Mouse (Mus musculus): ENCODE data around the gene Sumo1. TPM values are rescaled to one million over a fixed set of nuclear protein-coding genes. Genes with fewer than 3 reads are reported as not detected.

Sumo1 gene
- polyA plus RNA-seq, 1 experiment from 2014 or later = 307 TPM

DNA sequence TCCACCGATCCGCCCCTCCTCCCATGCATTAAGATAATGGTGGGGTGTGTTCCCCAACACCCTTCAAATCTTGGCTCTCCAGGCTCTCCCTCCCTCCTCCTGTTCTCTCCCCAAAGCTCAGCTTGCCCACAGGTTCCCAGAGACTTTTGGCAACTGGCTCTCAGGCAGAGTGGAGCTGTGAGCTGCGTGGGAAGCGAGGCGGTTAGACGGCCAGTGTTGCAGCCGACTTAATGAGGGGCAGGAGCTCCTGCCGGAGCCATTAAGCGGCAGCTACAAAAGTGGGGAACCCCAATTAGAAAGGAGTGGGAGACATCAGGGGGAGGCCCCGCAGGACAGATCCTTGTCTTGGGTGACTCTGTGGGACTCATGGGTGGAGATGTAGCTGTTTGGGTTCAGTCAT is 78.3 kb downstream of the Sumo1 start:
- no peaks in the 10 kb centered on the region for H3K9me3 ChIP-seq (ENCODE audit: control insufficient read depth, low read length)
- ATAC-seq = no peak
- no peaks in the 10 kb centered on the region for H3K36me3 ChIP-seq (ENCODE audit: control insufficient read depth, insufficient read depth, low read length)
- H3K4me1 ChIP-seq (ENCODE audit: control insufficient read depth, insufficient read depth, low read length) = no peaks in the 10 kb centered on the region
- H3K4me3 ChIP-seq (ENCODE audit: low read length) = no peak overlapping the region
- WGBS = 20% methylated on average over 10 of the region's 10 CpGs
- H3K27ac ChIP-seq (ENCODE audit: low read length) = no peak overlapping the region
- H3K9ac ChIP-seq (ENCODE audit: low read depth, low read length) = no peak overlapping the region
- H3K4me2 ChIP-seq (ENCODE audit: low read depth, low read length) = peak overlapping the region; percentile 34; the same call in 1 of the 2 replicates
- no peaks in the 10 kb centered on the region for H3K27me3 ChIP-seq (replicated peaks; ENCODE audit: control insufficient read depth, insufficient read depth, low read length)

- H3K9ac ChIP-seq (ENCODE audit: low read depth, low read length) = no peak overlapping the region
- no peaks in the 10 kb centered on the region for H3K9me3 ChIP-seq (ENCODE audit: control insufficient read depth, low read length)
- ATAC-seq = no peak
- no peaks in the 10 kb centered on the region for H3K36me3 ChIP-seq (ENCODE audit: control insufficient read depth, insufficient read depth, low read length)
- no peak overlapping the region for H3K4me3 ChIP-seq (ENCODE audit: low read length)
- 63% methylated on average over 1 of the region's 1 CpGs for WGBS
- H3K4me1 ChIP-seq (ENCODE audit: control insufficient read depth, insufficient read depth, low read length) = peaks cover 4% of the 10 kb centered on the region; the same call in 1 of the 2 replicates
- no peaks in the 10 kb centered on the region for H3K27me3 ChIP-seq (replicated peaks; ENCODE audit: control insufficient read depth, insufficient read depth, low read length)
- no peak overlapping the region for H3K4me2 ChIP-seq (ENCODE audit: low read depth, low read length)
- no peak overlapping the region for H3K27ac ChIP-seq (ENCODE audit: low read length)
These were observed 81.4 kb downstream of the Sumo1 start for GRCm38 (mm10) chr1:59589271-59589670.

DNA sequence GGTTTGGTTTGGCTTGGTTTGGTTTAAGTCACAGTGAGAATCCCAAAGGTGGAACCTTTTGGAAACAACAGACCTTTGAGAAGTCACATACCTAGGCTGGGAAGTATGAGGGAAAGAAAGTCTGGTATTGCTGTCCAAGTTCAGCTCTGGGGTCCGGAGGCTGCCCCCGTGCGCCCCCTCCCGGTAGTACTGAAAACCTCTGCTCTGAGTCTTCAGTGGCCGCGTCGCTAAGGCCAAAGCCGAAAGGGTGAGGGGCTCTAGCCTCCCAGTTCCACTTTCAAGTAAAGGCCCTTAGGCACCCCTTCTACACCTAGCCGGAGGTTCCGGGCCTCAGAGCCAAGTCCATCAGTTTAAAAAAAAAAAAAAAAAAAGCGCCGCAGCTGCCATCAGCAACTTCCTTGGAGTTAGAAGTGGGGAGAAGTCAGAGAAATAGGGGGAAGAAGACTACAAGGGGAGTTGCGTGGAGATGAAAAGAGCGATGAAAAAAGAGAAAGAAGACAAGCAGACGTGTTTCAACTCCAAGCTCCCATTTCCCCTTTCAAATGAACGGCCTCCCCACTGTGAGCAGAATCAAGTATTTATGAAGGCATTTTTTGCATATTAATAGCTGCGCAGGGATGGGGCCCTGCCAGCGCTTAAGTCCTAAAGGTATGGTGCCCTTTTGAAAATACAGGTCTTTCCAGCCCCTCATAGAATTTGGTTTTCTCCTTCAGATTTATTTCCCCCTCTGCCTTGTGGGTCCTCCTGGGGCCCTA is 85.8 kb downstream of the Sumo1 start:
- no peak overlapping the region for H3K27ac ChIP-seq (ENCODE audit: low read length)
- whole genome bisulfite sequencing = 21% methylated on average over 18 of the region's 18 CpGs
- no peak for ATAC-seq
- H3K4me2 ChIP-seq (ENCODE audit: low read depth, low read length) = peak overlapping the region; percentile 39
- peak overlapping the region; percentile 31 for H3K9ac ChIP-seq (ENCODE audit: low read depth, low read length)
- no peak overlapping the region for H3K4me3 ChIP-seq (ENCODE audit: low read length)
- peaks cover 12% of the 10 kb centered on the region for H3K4me1 ChIP-seq (ENCODE audit: control insufficient read depth, insufficient read depth, low read length)
- no peaks in the 10 kb centered on the region for H3K27me3 ChIP-seq (replicated peaks; ENCODE audit: control insufficient read depth, insufficient read depth, low read length)
- H3K9me3 ChIP-seq (ENCODE audit: control insufficient read depth, low read length) = no peaks in the 10 kb centered on the region
- no peaks in the 10 kb centered on the region for H3K36me3 ChIP-seq (ENCODE audit: control insufficient read depth, insufficient read depth, low read length)

DNA sequence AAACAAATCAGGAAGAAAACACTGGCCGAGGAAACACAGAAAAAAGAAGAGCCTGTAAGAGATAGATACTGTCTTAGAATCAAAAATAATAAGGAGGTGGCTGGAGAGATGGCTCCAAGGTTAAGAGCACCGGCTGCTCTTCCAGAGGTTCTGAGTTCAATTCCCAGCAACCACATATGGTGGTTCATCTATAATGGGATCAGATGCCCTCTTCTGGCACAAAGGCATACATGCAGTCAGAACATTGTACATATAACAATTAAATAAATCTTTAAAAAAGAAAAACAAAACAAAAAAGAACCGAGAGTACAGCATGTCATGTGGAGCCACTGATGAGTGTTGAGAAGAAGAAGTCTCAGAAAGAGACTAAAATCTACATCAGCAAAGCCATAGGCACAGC is 89.8 kb downstream of the Sumo1 start:
- H3K4me1 ChIP-seq (ENCODE audit: control insufficient read depth, insufficient read depth, low read length) = peaks cover 23% of the 10 kb centered on the region
- 0 out of 2 replicates have a peak overlapping the region, but pooled peaks have one; percentile 62 for H3K27ac ChIP-seq (ENCODE audit: low read length)
- no peak overlapping the region for H3K9ac ChIP-seq (ENCODE audit: low read depth, low read length)
- no peak overlapping the region for H3K4me2 ChIP-seq (ENCODE audit: low read depth, low read length)
- no peak for ATAC-seq
- H3K4me3 ChIP-seq (ENCODE audit: low read length) = no peak overlapping the region
- H3K9me3 ChIP-seq (ENCODE audit: control insufficient read depth, low read length) = no peaks in the 10 kb centered on the region
- 66% methylated on average over 3 of the region's 3 CpGs for WGBS
- H3K27me3 ChIP-seq (replicated peaks; ENCODE audit: control insufficient read depth, insufficient read depth, low read length) = no peaks in the 10 kb centered on the region
- no peaks in the 10 kb centered on the region for H3K36me3 ChIP-seq (ENCODE audit: control insufficient read depth, insufficient read depth, low read length)

DNA sequence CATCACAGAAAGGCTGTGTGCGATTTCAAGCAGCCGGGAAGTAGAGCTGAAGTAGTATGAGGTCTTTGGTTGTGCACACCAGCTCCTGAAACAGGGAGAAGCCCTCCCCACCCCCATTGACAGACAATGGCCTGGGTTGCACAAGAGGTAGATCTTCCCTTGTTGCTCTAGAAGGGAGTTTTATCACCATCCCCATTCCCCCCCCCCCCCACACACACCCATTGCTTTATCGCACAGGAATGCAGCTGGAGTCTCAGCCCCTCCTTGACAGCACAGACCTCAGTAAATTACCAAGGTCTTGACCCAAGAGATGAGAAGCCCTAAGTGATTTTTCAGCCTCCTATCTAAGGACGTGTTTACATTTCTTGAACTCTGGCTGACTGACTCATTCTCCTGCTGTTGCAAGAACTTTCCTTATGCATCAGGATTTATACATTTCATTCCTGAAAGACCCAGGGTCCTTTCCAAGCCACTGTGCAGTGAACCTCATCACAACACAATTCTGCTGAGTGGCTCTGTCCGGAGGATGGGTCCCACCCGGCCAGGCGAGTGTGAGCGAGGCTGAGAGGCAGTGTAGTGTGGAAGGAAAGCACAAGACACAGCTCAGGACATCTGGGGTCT is 90.4 kb downstream of the Sumo1 start:
- H3K9me3 ChIP-seq (ENCODE audit: control insufficient read depth, low read length) = no peaks in the 10 kb centered on the region
- ATAC-seq = peak; percentile 92
- no peaks in the 10 kb centered on the region for H3K27me3 ChIP-seq (replicated peaks; ENCODE audit: control insufficient read depth, insufficient read depth, low read length)
- H3K36me3 ChIP-seq (ENCODE audit: control insufficient read depth, insufficient read depth, low read length) = no peaks in the 10 kb centered on the region
- WGBS = 12% methylated on average over 8 of the region's 8 CpGs
- H3K4me1 ChIP-seq (ENCODE audit: control insufficient read depth, insufficient read depth, low read length) = peaks cover 25% of the 10 kb centered on the region
- no peak overlapping the region for H3K4me3 ChIP-seq (ENCODE audit: low read length)
- peak overlapping the region; percentile 62 for H3K27ac ChIP-seq (ENCODE audit: low read length)
- no peak overlapping the region for H3K9ac ChIP-seq (ENCODE audit: low read depth, low read length)
- H3K4me2 ChIP-seq (ENCODE audit: low read depth, low read length) = no peak overlapping the region

DNA sequence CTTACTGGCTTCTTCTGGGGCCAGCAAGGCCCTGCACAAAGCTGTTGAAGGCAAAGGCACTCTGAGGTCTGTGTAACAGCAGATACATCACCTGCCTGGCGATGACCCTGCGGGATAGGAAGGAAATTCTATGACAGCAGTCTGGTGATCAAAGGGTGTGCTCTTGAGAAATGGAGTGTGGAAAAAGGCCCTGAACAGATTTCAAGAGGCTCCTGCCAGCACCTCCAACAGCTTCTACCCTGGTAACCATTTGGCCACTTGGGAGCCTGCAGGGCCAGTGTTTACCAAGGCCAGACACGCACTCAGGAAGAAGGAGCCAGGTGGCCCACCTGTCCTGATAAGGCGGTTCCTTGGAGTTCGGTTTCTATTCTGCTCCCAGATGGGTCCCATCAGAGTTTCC is 91.3 kb downstream of the Sumo1 start:
- 36% methylated on average over 5 of the region's 5 CpGs for WGBS
- Histone ChIP-seq H3K27ac (ENCODE audit: low read length) (peak overlapping the region; percentile 39; the same call in 1 of the 2 replicates), H3K9me3 (ENCODE audit: control insufficient read depth, low read length) (no peaks in the 10 kb centered on the region), H3K4me1 (ENCODE audit: control insufficient read depth, insufficient read depth, low read length) (peaks cover 25% of the 10 kb centered on the region), H3K27me3 (replicated peaks; ENCODE audit: control insufficient read depth, insufficient read depth, low read length) (no peaks in the 10 kb centered on the region), H3K4me2 (ENCODE audit: low read depth, low read length) (no peak overlapping the region), H3K4me3 (ENCODE audit: low read length) (no peak overlapping the region), H3K36me3 (ENCODE audit: control insufficient read depth, insufficient read depth, low read length) (no peaks in the 10 kb centered on the region), H3K9ac (ENCODE audit: low read depth, low read length) (0 out of 2 replicates have a peak overlapping the region, but pooled peaks have one; percentile 30)
- ATAC-seq = no peak

GRCm38 (mm10) chr1:59578770-59579169 is 91.9 kb downstream of the Sumo1 start:
- Histone ChIP-seq H3K4me1 (ENCODE audit: control insufficient read depth, insufficient read depth, low read length) (peaks cover 27% of the 10 kb centered on the region), H3K9me3 (ENCODE audit: control insufficient read depth, low read length) (no peaks in the 10 kb centered on the region), H3K9ac (ENCODE audit: low read depth, low read length) (no peak overlapping the region), H3K27me3 (replicated peaks; ENCODE audit: control insufficient read depth, insufficient read depth, low read length) (no peaks in the 10 kb centered on the region), H3K36me3 (ENCODE audit: control insufficient read depth, insufficient read depth, low read length) (no peaks in the 10 kb centered on the region), H3K4me3 (ENCODE audit: low read length) (no peak overlapping the region), H3K27ac (ENCODE audit: low read length) (no peak overlapping the region), H3K4me2 (ENCODE audit: low read depth, low read length) (no peak overlapping the region)
- WGBS = 45% methylated on average over 4 of the region's 4 CpGs
- no peak for ATAC-seq

DNA sequence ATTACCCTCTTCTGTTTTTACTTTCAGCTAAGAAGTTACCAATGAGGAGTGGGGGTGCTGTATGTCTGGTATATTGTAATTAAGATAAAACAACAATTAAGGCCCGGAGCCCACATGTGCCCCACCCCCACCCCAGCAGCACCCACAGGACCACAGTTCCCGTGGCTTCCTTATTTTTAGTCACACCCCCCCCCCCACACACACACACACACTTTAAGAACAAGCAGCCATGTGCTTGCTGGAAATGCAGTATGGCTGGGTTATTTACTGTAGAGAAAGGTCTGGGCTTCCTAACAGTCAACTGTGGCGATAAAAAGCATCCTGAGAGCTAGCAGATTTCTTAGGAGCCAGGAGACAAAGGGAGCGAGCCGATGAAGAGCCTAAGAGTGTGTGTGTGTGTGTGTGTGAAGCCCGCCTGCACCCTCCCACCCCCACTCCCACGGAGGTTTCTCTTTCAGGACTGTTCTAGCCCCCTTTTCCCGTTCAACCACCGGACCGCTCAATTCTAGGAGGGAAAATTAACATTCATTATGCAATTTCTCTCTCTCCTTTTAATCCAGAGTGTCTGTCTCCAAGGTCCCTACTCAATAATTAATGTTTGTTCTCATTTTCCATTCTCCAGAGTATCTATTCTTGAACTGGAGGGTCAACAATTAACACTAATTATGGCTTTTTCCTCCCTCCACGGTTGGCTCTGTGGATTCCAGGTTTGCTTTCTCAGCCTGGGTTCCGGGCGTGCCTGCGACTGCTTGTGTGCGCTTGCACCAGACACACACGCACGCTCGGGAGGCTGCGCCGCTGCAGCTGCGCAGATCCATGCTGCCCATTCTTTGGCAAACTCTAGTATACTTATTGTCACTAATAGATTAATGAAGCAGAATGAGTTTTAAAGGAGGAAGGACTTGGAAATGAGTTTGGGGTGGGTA is 96.1 kb downstream of the Sumo1 start:
- Histone ChIP-seq H3K9me3 (ENCODE audit: control insufficient read depth, low read length) (no peaks in the 10 kb centered on the region), H3K4me3 (ENCODE audit: low read length) (no peak overlapping the region; the same call in 1 of the 2 replicates), H3K4me2 (ENCODE audit: low read depth, low read length) (peak overlapping the region; percentile 39), H3K27me3 (replicated peaks; ENCODE audit: control insufficient read depth, insufficient read depth, low read length) (no peaks in the 10 kb centered on the region), H3K4me1 (ENCODE audit: control insufficient read depth, insufficient read depth, low read length) (peaks cover 17% of the 10 kb centered on the region), H3K9ac (ENCODE audit: low read depth, low read length) (peak overlapping the region; percentile 29; the same call in 1 of the 2 replicates), H3K36me3 (ENCODE audit: control insufficient read depth, insufficient read depth, low read length) (no peaks in the 10 kb centered on the region), H3K27ac (ENCODE audit: low read length) (no peak overlapping the region)
- no peak for ATAC-seq
- WGBS = 30% methylated on average over 21 of the region's 21 CpGs

DNA sequence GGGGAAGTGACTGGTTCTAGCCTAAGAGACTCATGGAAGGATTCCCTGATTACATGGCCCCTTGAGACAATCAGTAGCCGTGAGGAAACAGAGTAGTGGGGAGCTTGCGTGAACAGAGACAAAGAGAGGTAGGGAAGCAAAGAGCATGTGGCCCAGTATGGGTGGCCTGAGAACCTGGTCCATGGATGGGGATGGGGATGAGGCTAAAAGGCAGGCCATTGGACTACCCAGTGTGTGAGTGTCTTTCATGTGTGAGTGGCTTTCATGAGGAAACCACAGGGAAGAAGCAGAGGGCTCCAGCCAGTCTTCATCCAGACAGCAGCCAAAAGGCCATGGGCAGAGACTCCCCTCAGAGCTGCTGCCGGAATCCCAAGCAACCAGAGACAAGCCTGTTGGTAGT is 96.8 kb downstream of the Sumo1 start:
- H3K9ac ChIP-seq (ENCODE audit: low read depth, low read length) = no peak overlapping the region
- no peak for ATAC-seq
- no peaks in the 10 kb centered on the region for H3K9me3 ChIP-seq (ENCODE audit: control insufficient read depth, low read length)
- no peaks in the 10 kb centered on the region for H3K36me3 ChIP-seq (ENCODE audit: control insufficient read depth, insufficient read depth, low read length)
- no peak overlapping the region for H3K4me2 ChIP-seq (ENCODE audit: low read depth, low read length)
- H3K4me3 ChIP-seq (ENCODE audit: low read length) = no peak overlapping the region
- H3K27ac ChIP-seq (ENCODE audit: low read length) = no peak overlapping the region
- H3K4me1 ChIP-seq (ENCODE audit: control insufficient read depth, insufficient read depth, low read length) = peaks cover 12% of the 10 kb centered on the region
- WGBS = 80% methylated on average over 3 of the region's 3 CpGs
- no peaks in the 10 kb centered on the region for H3K27me3 ChIP-seq (replicated peaks; ENCODE audit: control insufficient read depth, insufficient read depth, low read length)
